Mouse (Mus musculus) thymus, adult 2 months (tissue): ENCODE data around the gene Stx8. TPM values are rescaled to one million over a fixed set of nuclear protein-coding genes. Genes with fewer than 3 reads are reported as not detected.

ENCODE experiments used
- DNase-seq: peaks from one replicate; pipeline ENCODE4 v3.0.0; 2021
- H3K27ac ChIP-seq: fragments of 200-500 bp; 2 replicates; pipeline ENCODE4 v1.5.1; 2012; ENCODE audit warnings: low read length, control low read depth; ENCODE audit not compliant: control insufficient read depth, insufficient read depth
- H3K27me3 ChIP-seq: fragments of 200-500 bp; 2 replicates; pipeline ENCODE4 v1.6.1; 2012; ENCODE audit warnings: mild to moderate bottlenecking, low read length, moderate library complexity, mixed read lengths; ENCODE audit not compliant: control insufficient read depth, insufficient read depth
- H3K36me3 ChIP-seq: fragments of 200-500 bp; 2 replicates; pipeline ENCODE4 v1.6.1; 2012; ENCODE audit warnings: mild to moderate bottlenecking, low read length, moderate library complexity; ENCODE audit not compliant: control insufficient read depth, insufficient read depth
- H3K4me1 ChIP-seq: fragments of 200-500 bp; replicated peaks from 2 replicates; pipeline ENCODE4 v1.6.1; 2012; ENCODE audit warnings: low read length; ENCODE audit not compliant: control insufficient read depth, insufficient read depth
- H3K4me3 ChIP-seq: fragments of 200-500 bp; 2 replicates; pipeline ENCODE4 v1.5.1; 2012; ENCODE audit warnings: mild to moderate bottlenecking, low read length, control low read depth, moderate library complexity; ENCODE audit not compliant: control insufficient read depth, insufficient read depth
- CTCF ChIP-seq: fragments of 200-500 bp; IDR thresholded peaks from 2 replicates; pipeline ENCODE4 v1.5.1; 2012; ENCODE audit warnings: mild to moderate bottlenecking, control low read depth, low read length, moderate library complexity, borderline replicate concordance; ENCODE audit not compliant: control insufficient read depth, poor library complexity, insufficient read depth; ENCODE audit errors: extremely low read depth
- POLR2A ChIP-seq: fragments of 200-500 bp; IDR thresholded peaks from 2 replicates; pipeline ENCODE4 v1.6.1; 2012; ENCODE audit warnings: mild to moderate bottlenecking, low read length, control low read depth, moderate library complexity; ENCODE audit not compliant: control insufficient read depth, poor library complexity, insufficient read depth; ENCODE audit errors: extremely low read depth
- WGBS: fragments of 180-500 bp; shearing (Covaris S2); methylation state at CpG from one replicate; pipeline ENCODE4 v1.1.7; 2018; 5-methylcytosine and 5-hydroxymethylcytosine counted together
- polyA plus RNA-seq: library from polyadenylated mRNA; depleted of rRNA; stranded (reverse); fragments of >200 nt; gene quantifications from 2 replicates; pipeline ENCODE4 v1.2.3, GENCODE M21; 2012

The Stx8 gene
- polyA plus RNA-seq, 1 experiment: 8.2 TPM

DNA sequence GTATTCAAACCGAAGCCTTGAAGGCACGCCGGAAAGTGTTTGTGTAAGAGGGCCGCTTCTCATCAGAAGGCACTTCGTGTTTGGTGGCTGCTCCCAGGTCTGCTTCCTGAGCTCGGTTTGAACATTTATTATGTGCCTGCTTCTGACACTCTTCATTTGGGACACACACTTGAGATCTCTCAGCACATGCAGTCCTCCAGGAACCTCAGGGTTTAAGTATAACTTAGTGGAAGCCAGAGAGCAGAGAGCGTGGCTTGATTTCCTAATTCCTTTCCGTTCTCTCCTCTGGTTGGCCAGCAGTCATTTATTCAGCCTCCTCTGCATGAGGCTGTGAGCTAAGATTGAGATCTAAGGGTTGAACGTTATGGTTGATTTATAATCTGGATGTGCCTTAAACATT lies 71.1 kb downstream of the Stx8 start:
- TF ChIP-seq POLR2A: no peak
- TF ChIP-seq CTCF: no peak
- no peak for DNase-seq
- no peaks in the 10 kb centered on the region for H3K36me3 ChIP-seq
- no peak overlapping the region for H3K4me3 ChIP-seq
- H3K27me3 ChIP-seq: no peaks in the 10 kb centered on the region
- WGBS: 95% methylated on average over 9 of the region's 9 CpGs
- H3K27ac ChIP-seq: no peak overlapping the region
- H3K4me1 ChIP-seq: no peaks in the 10 kb centered on the region

DNA sequence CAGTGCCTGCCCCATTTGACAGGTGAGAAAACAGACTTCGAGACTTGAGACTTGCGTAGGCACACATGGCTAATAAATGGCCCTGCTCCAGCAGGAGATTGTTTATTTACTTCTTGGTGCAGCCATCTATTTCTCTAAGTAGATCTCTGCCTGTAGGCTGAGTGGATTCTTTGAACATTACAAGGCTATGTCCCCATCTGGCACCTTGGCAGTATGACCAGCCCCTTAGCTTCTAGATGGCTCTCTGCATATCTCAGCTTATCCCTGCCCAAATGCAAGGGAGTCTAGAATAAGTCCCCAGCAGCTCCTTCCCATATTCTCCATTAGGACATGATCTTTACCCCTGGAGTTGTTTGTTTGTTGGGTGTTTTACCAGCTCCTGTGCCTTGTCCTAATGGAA lies 72.1 kb downstream of the Stx8 start:
- Histone ChIP-seq H3K27me3 (no peaks in the 10 kb centered on the region), H3K4me3 (no peak overlapping the region), H3K27ac (no peak overlapping the region), H3K36me3 (no peaks in the 10 kb centered on the region), H3K4me1 (no peaks in the 10 kb centered on the region)
- no peak for DNase-seq
- TF ChIP-seq CTCF (no peak), POLR2A (no peak)
- WGBS: 95% methylated on average over 2 of the region's 2 CpGs

DNA sequence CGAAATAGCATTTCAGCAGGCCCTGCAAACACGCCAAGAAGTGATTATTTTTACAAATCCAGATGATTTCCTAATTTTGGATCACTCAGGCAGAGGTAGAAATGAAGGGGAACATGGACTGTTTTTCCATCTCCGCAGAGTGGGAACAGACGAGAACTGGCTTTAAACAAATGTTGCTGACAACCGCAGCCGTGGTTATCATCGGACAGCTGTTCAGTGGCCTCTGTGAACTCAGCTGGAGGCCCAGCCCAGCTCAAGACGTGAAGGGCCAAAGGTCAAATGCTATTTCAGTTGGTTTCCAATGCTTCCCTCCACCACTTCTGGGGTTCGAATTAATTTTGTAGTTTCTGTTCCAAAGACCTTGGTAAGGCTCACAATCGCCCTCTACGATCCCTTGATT lies 78.2 kb downstream of the Stx8 start:
- no peak for DNase-seq
- no peaks in the 10 kb centered on the region for H3K4me1 ChIP-seq
- H3K4me3 ChIP-seq: no peak overlapping the region
- no peaks in the 10 kb centered on the region for H3K27me3 ChIP-seq
- no peaks in the 10 kb centered on the region for H3K36me3 ChIP-seq
- WGBS: 94% methylated on average over 11 of the region's 11 CpGs
- no peak for TF ChIP-seq CTCF
- no peak for TF ChIP-seq POLR2A
- no peak overlapping the region for H3K27ac ChIP-seq

DNA sequence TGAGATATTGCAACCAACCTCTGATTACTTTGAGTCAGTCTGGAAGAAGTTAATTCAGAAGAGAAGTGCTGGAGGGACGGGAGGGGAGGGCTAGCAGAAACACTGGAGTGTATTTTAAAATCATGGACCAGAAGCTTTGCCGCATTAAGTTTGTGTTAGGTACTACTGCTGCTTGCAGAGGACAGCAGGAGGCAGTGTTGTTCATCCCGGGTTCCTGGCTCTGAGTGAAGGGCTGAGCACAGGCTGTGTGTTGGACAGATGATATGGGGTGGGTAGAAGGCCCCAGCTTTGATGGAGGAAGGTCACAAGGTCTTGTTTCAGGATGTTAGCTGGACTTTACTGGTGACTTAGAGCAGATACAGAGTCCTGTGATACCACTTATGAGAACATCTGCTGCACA lies 80.9 kb downstream of the Stx8 start:
- peak; percentile 51 for DNase-seq
- 72% methylated on average over 3 of the region's 3 CpGs for WGBS

DNA sequence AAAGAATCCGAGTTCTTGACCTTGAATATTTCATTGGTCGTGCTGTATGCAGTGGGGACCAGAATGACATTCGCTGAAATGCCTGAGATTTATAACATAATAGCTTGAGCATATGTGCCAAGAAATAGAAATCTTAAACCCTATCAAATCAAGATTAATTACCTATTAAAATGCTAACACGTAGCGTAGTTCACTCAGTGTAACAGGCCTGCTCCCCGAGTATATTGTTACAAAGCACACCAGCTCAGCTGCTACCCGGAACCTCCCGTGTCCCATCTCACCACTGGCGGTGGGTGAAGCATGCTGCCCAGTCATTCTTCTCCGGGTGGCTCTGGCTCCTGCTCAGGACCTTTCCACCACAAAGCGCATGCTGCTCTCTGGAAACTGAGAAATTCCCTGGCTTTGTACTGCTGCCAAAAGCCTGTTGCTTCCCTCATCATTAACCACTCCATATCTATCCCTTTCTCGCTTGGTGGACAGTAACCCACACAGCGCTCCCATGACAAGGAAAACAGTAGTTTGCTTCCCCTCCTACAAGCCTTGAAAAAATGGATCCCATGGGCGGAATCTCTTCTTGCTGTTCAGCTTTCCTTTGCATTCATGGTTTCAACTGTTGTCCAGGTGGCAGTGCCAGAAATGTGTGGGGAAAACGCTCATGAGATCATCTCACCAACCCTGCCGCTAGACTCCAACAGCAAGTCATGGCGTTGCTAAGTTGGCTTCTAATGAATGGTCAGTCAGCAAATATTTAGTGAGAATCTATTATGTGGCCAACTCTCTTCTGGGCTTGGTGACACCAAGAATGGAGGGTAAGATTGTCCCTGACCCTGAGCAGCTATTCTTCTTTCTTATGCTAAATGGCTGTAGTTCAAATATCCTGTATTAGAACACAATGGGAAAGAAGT lies 83.5 kb downstream of the Stx8 start:
- Histone ChIP-seq H3K4me1 (no peaks in the 10 kb centered on the region), H3K4me3 (no peak overlapping the region), H3K36me3 (no peaks in the 10 kb centered on the region), H3K27ac (no peak overlapping the region), H3K27me3 (no peaks in the 10 kb centered on the region)
- 94% methylated on average over 17 of the region's 17 CpGs for WGBS
- no peak for TF ChIP-seq CTCF
- DNase-seq: no peak

More for the DNA sequence above, 80.9 kb downstream of the Stx8 start:
- H3K4me3 ChIP-seq: no peak overlapping the region
- no peak overlapping the region for H3K27ac ChIP-seq
- no peaks in the 10 kb centered on the region for H3K4me1 ChIP-seq
- H3K36me3 ChIP-seq: no peaks in the 10 kb centered on the region
- TF ChIP-seq POLR2A (no peak), CTCF (0 out of 2 replicates have a peak, but pooled peaks have one; percentile 22)
- H3K27me3 ChIP-seq: no peaks in the 10 kb centered on the region

DNA sequence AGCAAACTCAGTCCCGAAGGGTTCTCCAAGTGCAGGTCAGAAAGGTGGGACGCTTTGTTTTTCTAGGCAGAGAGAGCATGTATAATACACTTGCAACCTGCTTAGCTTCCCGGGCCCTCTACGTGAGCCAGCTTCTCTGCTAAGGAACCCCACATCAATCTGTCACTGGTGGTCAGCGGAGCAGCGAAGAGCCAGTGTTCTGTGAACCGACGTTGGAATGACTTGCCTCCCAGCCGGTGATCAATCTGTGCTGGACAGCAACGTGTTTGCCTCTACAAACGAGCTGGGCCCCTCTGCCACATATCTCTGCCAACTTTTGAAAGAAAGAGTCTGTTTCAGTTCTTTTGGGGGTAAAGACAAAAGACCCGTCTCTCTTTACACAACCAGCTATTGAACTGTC lies 84.7 kb downstream of the Stx8 start:
- TF ChIP-seq POLR2A: no peak
- no peak for TF ChIP-seq CTCF
- 95% methylated on average over 12 of the region's 12 CpGs for WGBS
- Histone ChIP-seq H3K4me1 (no peaks in the 10 kb centered on the region), H3K36me3 (no peaks in the 10 kb centered on the region), H3K4me3 (no peak overlapping the region), H3K27me3 (no peaks in the 10 kb centered on the region), H3K27ac (no peak overlapping the region)
- DNase-seq: no peak
